Mouse (Mus musculus): ENCODE measurements at regions not wholly inside any gene's neighbourhood (a gene's known extent, or its start where the extent isn't known, plus 50 kb on each side); places are given as distances from the start of the nearest gene placed in this dataset.

- ATAC-seq (ENCODE audit: insufficient number of reproducible peaks, low FRiP score, low TSS enrichment), result no peak
These were observed 104.7 kb downstream of the Nsun3 start for GRCm38 (mm10) chr16:62681880-62682279.

- no peak for ATAC-seq (ENCODE audit: insufficient number of reproducible peaks, low FRiP score, low TSS enrichment)
These were observed 109.8 kb downstream of the Nsun3 start for GRCm38 (mm10) chr16:62676815-62677214.

GRCm38 (mm10) chr16:62657383-62657782, 129.2 kb downstream of the Nsun3 start:
- no peak for ATAC-seq (ENCODE audit: insufficient number of reproducible peaks, low FRiP score, low TSS enrichment)

GRCm38 (mm10) chr16:62654436-62654835, 132.2 kb downstream of the Nsun3 start:
- no peak for ATAC-seq (ENCODE audit: insufficient number of reproducible peaks, low FRiP score, low TSS enrichment)

GRCm38 (mm10) chr16:62653817-62654216, 132.8 kb downstream of the Nsun3 start:
- ATAC-seq (ENCODE audit: insufficient number of reproducible peaks, low FRiP score, low TSS enrichment), result no peak

- ATAC-seq (ENCODE audit: insufficient number of reproducible peaks, low FRiP score, low TSS enrichment), result no peak
These were observed 133.7 kb downstream of the Nsun3 start for GRCm38 (mm10) chr16:62652769-62653465.

GRCm38 (mm10) chr16:62650856-62651255, 135.8 kb downstream of the Nsun3 start:
- ATAC-seq (ENCODE audit: insufficient number of reproducible peaks, low FRiP score, low TSS enrichment), result no peak

GRCm38 (mm10) chr16:62648326-62648725, 138.3 kb downstream of the Nsun3 start:
- ATAC-seq (ENCODE audit: insufficient number of reproducible peaks, low FRiP score, low TSS enrichment), result no peak

GRCm38 (mm10) chr16:62646113-62646512, 140.5 kb downstream of the Nsun3 start:
- peak; percentile 53; the same call in 1 of the 2 replicates for ATAC-seq (ENCODE audit: insufficient number of reproducible peaks, low FRiP score, low TSS enrichment)

- ATAC-seq (ENCODE audit: insufficient number of reproducible peaks, low FRiP score, low TSS enrichment), result no peak
These were observed 143.7 kb downstream of the Nsun3 start for GRCm38 (mm10) chr16:62642859-62643403.

- ATAC-seq (ENCODE audit: insufficient number of reproducible peaks, low FRiP score, low TSS enrichment), result no peak
These were observed 162.7 kb downstream of the Nsun3 start for GRCm38 (mm10) chr16:62623938-62624337.

GRCm38 (mm10) chr16:62610873-62611272, 175.7 kb downstream of the Nsun3 start:
- ATAC-seq (ENCODE audit: insufficient number of reproducible peaks, low FRiP score, low TSS enrichment), result no peak

GRCm38 (mm10) chr16:62608617-62609016, 178.0 kb downstream of the Nsun3 start:
- ATAC-seq (ENCODE audit: insufficient number of reproducible peaks, low FRiP score, low TSS enrichment), result no peak

GRCm38 (mm10) chr16:62605920-62606319, 180.7 kb downstream of the Nsun3 start:
- ATAC-seq (ENCODE audit: insufficient number of reproducible peaks, low FRiP score, low TSS enrichment), result no peak

- no peak for ATAC-seq (ENCODE audit: insufficient number of reproducible peaks, low FRiP score, low TSS enrichment)
These were observed 224.6 kb downstream of the Nsun3 start for GRCm38 (mm10) chr16:62562051-62562450.

GRCm38 (mm10) chr16:62543156-62543555, 243.5 kb downstream of the Nsun3 start:
- no peak for ATAC-seq (ENCODE audit: insufficient number of reproducible peaks, low FRiP score, low TSS enrichment)

GRCm38 (mm10) chr16:62537730-62538479, 248.7 kb downstream of the Nsun3 start:
- ATAC-seq (ENCODE audit: insufficient number of reproducible peaks, low FRiP score, low TSS enrichment), result no peak

- ATAC-seq (ENCODE audit: insufficient number of reproducible peaks, low FRiP score, low TSS enrichment), result no peak
These were observed 277.3 kb downstream of the Nsun3 start for GRCm38 (mm10) chr16:62509321-62509720.

- ATAC-seq (ENCODE audit: insufficient number of reproducible peaks, low FRiP score, low TSS enrichment), result peak; percentile 72; the same call in 1 of the 2 replicates
These were observed 279.7 kb downstream of the Nsun3 start for GRCm38 (mm10) chr16:62506725-62507482.

- ATAC-seq (ENCODE audit: insufficient number of reproducible peaks, low FRiP score, low TSS enrichment), result no peak
These were observed 285.7 kb downstream of the Nsun3 start for GRCm38 (mm10) chr16:62500870-62501269.

GRCm38 (mm10) chr16:62500334-62500733, 286.3 kb downstream of the Nsun3 start:
- no peak for ATAC-seq (ENCODE audit: insufficient number of reproducible peaks, low FRiP score, low TSS enrichment)
